Mouse (Mus musculus) megakaryocyte, embryonic 14.5 days (primary cell): Measurements from ENCODE around the gene Fxyd5.

Experiments
- FLI1 ChIP-seq: IDR thresholded peaks from 2 replicates; pipeline ENCODE4 v1.6.1; 2012; ENCODE audit warnings: low read length, inconsistent platforms, mixed read lengths
- GATA1 ChIP-seq: IDR thresholded peaks from 3 replicates; pipeline ENCODE4 v1.6.1; 2012; ENCODE audit warnings: mixed read lengths, low read length, inconsistent platforms, borderline replicate concordance

DNA sequence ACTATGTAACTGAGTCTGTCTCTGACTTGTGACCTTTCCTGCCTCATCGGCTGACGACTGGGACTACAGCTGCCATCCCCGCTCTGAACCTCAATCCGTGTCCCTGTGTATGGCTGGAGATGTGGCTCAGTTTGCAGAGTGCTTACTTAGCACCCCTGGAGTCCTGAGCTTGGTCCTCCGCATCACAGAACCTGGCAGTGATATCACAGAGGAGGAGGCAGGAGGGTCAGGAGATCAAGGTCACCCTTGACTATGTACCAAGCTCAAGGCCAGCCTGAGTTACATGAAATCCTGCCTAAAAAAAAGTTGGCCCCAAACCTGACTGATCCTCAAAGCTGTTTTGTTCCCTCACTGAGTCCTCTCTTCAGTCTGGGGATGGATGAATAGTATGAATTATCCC lies 15.4 kb upstream of the Fxyd5 start:
- no peak for TF ChIP-seq GATA1
- TF ChIP-seq FLI1, result no peak
